Mouse (Mus musculus) mesoderm, embryonic 11.5 days (tissue): ENCODE measurements at regions not wholly inside any gene's neighbourhood (a gene's known extent, or its start where the extent isn't known, plus 50 kb on each side); places are given as distances from the start of the nearest gene placed in this dataset.

Experiments
- DNase-seq: peaks from one replicate; pipeline ENCODE4 v3.0.0-alpha.2; 2012; ENCODE audit warnings: low read depth, low spot score

DNA sequence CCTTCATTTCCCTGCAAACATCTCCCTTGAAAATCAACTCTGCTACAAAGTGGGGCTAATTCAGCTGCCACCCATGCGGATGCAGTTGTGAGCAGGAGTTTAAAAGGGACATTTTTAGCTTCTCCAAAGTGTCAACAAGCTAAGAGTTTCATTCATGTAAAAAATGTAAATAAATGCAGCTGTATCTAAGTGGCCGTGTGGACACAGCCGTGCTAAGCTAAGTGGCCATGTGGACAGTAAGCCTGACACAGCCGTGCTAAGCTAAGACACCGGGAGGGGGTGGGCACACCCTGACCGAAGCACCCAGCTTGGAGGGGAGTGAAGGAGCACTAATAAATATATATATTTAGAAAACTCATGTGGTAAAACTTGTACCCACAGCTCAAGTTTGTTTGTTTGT is 52.6 kb upstream of the Cnih3 start:
- DNase-seq = no peak

DNA sequence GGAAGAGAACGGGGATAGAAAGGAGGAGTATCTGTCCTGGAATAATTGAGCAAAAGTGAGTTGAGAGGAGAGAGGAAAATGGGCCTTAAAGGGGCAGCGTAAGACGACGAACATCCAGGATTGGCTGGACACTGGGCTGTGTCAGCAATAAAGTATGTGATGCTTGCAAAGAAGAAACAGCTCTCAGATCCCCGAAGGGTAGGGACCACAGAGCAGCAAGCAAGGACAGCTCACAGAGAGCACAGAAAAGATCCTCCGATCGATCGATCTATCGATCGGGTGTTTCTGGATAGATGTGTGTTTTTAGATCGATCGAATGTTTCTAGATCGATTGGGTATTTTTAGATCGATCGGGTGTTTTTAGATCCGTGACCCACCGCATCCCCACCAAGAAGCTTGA is 50.3 kb upstream of the Cnih3 start:
- DNase-seq = no peak
